Mouse (Mus musculus) liver, embryonic 13.5 days (tissue): ENCODE measurements around the gene Amotl1. TPM values are rescaled to one million over a fixed set of nuclear protein-coding genes. Genes with fewer than 3 reads are reported as not detected.

Source experiments
- ATAC-seq: fragments of 200-750 bp; cut with Nextera tagmentation; 2 replicates; pipeline ENCODE4 v1.8.0; 2017; ENCODE audit warnings: low read depth, mild to moderate bottlenecking, moderate number of reproducible peaks, moderate library complexity
- DNase-seq: peaks from one replicate; pipeline ENCODE4 v3.0.0; 2022
- H3K27ac ChIP-seq: fragments of 300-500 bp; sonication (generic); 2 replicates; pipeline ENCODE4 v1.5.1; 2015; ENCODE audit warnings: moderate library complexity, mild to moderate bottlenecking, inconsistent platforms
- H3K27me3 ChIP-seq: fragments of 300-500 bp; sonication (generic); 2 replicates; pipeline ENCODE4 v1.6.1; 2015; ENCODE audit warnings: mild to moderate bottlenecking, inconsistent platforms
- H3K36me3 ChIP-seq: fragments of 300-500 bp; sonication (generic); 2 replicates; pipeline ENCODE4 v1.6.1; 2015; ENCODE audit warnings: mild to moderate bottlenecking, inconsistent platforms
- H3K4me1 ChIP-seq: fragments of 300-500 bp; sonication (generic); replicated peaks from 2 replicates; pipeline ENCODE4 v1.6.1; 2015; ENCODE audit warnings: inconsistent platforms
- H3K4me2 ChIP-seq: fragments of 300-500 bp; sonication (generic); 2 replicates; pipeline ENCODE4 v1.6.1; 2015; ENCODE audit warnings: inconsistent platforms, mild to moderate bottlenecking, moderate library complexity
- H3K4me3 ChIP-seq: fragments of 300-500 bp; sonication (generic); replicated peaks from 2 replicates; pipeline ENCODE4 v1.5.1; 2015; ENCODE audit warnings: mild to moderate bottlenecking, inconsistent platforms
- H3K9ac ChIP-seq: fragments of 300-500 bp; sonication (generic); 2 replicates; pipeline ENCODE4 v1.6.1; 2015; ENCODE audit warnings: mild to moderate bottlenecking, inconsistent platforms
- H3K9me3 ChIP-seq: fragments of 300-500 bp; sonication (generic); replicated peaks from 2 replicates; pipeline ENCODE4 v1.6.1; 2016; ENCODE audit warnings: inconsistent platforms
- WGBS: fragments of 180-500 bp; shearing (Covaris S2); methylation state at CpG from one replicate; pipeline ENCODE4 v1.1.7; 2015; ENCODE audit not compliant: insufficient replicate concordance; 5-methylcytosine and 5-hydroxymethylcytosine counted together
- polyA plus RNA-seq: library from polyadenylated mRNA; unstranded; fragments of >200 nt; fragmentation: Nextera tagmentation; extraction: Ambion mirVana; gene quantifications from 2 replicates; pipeline ENCODE4 v1.2.1, GENCODE M21; 2015

Amotl1 gene
- polyA plus RNA-seq, 1 experiment from 2014 or later = 1.6 TPM

DNA sequence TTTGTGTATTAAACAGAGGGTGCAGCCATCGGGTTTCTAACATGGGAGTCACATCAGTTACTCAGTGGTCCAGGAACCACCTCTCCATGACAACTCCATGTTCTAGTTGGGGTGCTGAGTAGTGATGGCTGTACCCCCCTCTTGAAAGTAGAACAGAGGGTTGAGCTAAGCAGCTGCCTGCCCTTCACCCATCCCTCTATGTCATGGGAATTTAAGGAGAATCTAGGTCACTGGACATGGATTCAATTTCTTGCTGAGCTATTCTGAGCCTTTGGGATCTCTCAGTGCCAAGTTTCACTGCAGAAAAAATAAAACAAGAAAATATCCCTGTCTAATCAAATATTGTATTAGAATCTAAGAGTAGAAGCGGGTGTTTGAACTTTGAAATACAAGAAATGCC, 18.7 kb upstream of the Amotl1 start:
- Histone ChIP-seq H3K9me3 (no peaks in the 10 kb centered on the region), H3K36me3 (no peaks in the 10 kb centered on the region), H3K4me3 (no peak overlapping the region), H3K27ac (no peak overlapping the region), H3K9ac (no peak overlapping the region), H3K4me1 (no peaks in the 10 kb centered on the region), H3K4me2 (no peak overlapping the region), H3K27me3 (no peaks in the 10 kb centered on the region)
- ATAC-seq = no peak
- no peak for DNase-seq
- WGBS = 55% methylated on average over 2 of the region's 2 CpGs

DNA sequence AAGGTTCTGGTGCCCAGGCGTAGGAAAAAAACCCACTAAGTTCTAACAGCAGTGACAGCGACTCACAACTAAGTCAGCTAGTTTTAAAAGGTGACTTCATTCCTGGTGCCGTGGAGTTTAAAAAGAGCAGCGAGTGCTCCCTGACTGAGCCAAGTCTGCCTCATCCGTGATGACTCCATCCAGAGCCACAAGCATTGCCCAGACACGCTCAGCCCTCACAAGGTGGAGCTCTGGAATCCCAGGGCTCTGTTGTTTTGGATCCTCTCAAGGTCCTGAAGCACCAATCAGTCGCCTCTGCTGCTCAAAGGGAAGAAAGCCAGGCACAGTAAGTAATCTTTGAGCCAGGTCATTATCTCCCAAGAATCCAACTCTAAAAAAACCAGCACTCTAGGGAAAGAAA, 18.0 kb upstream of the Amotl1 start:
- ATAC-seq (no peak), DNase-seq (no peak)
- no peak overlapping the region for H3K9ac ChIP-seq
- no peak overlapping the region for H3K4me3 ChIP-seq
- no peak overlapping the region for H3K4me2 ChIP-seq
- H3K27me3 ChIP-seq = no peaks in the 10 kb centered on the region
- H3K4me1 ChIP-seq = no peaks in the 10 kb centered on the region
- 51% methylated on average over 7 of the region's 7 CpGs for WGBS
- no peaks in the 10 kb centered on the region for H3K36me3 ChIP-seq
- no peak overlapping the region for H3K27ac ChIP-seq
- H3K9me3 ChIP-seq = no peaks in the 10 kb centered on the region

DNA sequence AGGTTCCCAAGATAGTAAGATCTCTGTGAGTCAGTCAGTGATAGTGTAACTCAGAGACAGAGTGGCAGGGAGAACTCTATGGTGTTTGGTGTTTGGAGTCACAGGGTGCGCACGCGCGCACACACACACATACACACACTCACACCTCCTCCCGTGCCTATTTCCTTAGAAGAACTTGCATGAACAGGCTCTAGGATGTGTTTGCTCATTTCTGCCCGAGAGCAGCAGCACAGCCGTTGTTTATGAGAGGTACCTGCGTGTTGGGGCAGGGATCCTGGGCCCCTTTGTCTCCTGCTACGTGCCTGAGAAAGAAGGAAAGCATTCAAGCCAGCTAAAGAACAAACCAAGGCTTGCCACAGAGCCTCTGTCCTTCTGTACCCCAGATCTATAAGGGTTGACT, 17.3 kb upstream of the Amotl1 start:
- Histone ChIP-seq H3K9me3 (no peaks in the 10 kb centered on the region), H3K4me3 (no peak overlapping the region), H3K36me3 (no peaks in the 10 kb centered on the region), H3K4me1 (no peaks in the 10 kb centered on the region), H3K4me2 (no peak overlapping the region), H3K27me3 (no peaks in the 10 kb centered on the region), H3K27ac (no peak overlapping the region), H3K9ac (no peak overlapping the region)
- DNase-seq = no peak
- no peak for ATAC-seq
- 69% methylated on average over 9 of the region's 9 CpGs for WGBS

DNA sequence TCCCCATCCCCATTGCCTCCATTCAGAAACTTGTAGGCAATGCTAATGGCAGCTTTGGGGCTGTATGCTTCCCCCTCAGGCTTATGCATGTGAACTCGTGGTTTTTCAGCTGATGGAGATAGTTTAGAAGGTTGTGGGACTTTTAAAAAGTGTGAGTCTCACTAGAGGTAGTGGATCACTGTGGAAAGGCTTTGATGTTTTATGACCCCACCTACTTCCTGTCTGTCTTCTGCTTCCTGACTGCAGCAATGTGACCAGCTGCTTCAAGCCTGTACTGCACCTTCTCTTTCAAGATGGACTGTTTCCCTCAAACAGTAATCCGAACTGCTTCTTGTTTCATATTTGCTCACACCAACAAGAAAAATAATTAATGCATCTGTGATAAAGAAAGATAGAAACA, 13.1 kb upstream of the Amotl1 start:
- 10% methylated on average over 2 of the region's 2 CpGs for WGBS
- no peaks in the 10 kb centered on the region for H3K36me3 ChIP-seq
- no peak overlapping the region for H3K4me3 ChIP-seq
- H3K4me2 ChIP-seq = no peak overlapping the region
- H3K27ac ChIP-seq = no peak overlapping the region
- no peaks in the 10 kb centered on the region for H3K9me3 ChIP-seq
- no peak overlapping the region for H3K9ac ChIP-seq
- ATAC-seq (no peak), DNase-seq (no peak)
- no peaks in the 10 kb centered on the region for H3K27me3 ChIP-seq
- H3K4me1 ChIP-seq = no peaks in the 10 kb centered on the region

DNA sequence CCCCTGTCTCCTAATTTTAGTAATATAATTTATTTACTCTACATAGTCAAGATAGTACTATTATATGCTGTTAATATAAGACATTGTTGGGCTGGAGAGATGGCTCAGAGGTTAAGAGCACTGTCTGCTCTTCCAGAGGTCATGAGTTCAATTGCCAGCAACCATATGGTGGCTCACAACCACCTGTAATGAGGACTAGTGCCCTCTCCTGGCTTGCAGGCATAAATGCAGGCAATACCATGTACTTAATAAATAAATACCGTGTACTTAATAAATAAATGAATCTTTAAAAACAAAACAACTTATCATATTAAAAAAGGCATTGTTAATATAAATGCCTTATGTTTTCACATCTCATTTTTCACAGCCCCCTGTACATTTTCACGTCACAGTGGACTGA, 9.2 kb upstream of the Amotl1 start:
- WGBS = 54% methylated on average over 2 of the region's 2 CpGs
- no peaks in the 10 kb centered on the region for H3K9me3 ChIP-seq
- ATAC-seq = no peak
- H3K9ac ChIP-seq = no peak overlapping the region
- H3K4me3 ChIP-seq = no peak overlapping the region
- no peak overlapping the region for H3K4me2 ChIP-seq
- no peaks in the 10 kb centered on the region for H3K36me3 ChIP-seq
- no peaks in the 10 kb centered on the region for H3K27me3 ChIP-seq
- no peak overlapping the region for H3K27ac ChIP-seq
- H3K4me1 ChIP-seq = no peaks in the 10 kb centered on the region
- no peak for DNase-seq

DNA sequence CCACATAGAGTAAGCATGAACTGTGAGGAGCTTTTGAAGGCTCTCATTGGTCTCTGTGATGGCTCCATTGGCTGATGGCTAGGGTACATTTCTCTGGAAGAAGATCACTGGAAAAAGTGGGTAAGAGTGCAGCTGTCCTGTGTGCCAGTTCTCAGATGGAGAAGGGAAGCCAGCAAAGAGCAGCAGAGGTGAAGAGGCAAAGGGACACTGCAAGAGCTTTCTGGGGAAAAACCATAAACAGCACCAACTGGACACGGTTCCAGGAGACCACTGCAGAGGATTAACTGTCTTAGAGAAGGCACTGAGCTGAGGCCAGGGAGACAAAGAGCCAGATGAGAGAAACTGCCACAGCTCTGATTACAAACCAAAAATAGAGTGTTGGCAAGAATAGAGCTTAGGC, 7.9 kb upstream of the Amotl1 start:
- DNase-seq = no peak
- no peaks in the 10 kb centered on the region for H3K36me3 ChIP-seq
- no peak overlapping the region for H3K9ac ChIP-seq
- no peaks in the 10 kb centered on the region for H3K27me3 ChIP-seq
- no peak overlapping the region for H3K27ac ChIP-seq
- H3K4me3 ChIP-seq = no peak overlapping the region
- ATAC-seq = no peak
- H3K4me2 ChIP-seq = no peak overlapping the region
- no peaks in the 10 kb centered on the region for H3K4me1 ChIP-seq
- H3K9me3 ChIP-seq = no peaks in the 10 kb centered on the region
- WGBS = 27% methylated on average over 1 of the region's 1 CpGs

DNA sequence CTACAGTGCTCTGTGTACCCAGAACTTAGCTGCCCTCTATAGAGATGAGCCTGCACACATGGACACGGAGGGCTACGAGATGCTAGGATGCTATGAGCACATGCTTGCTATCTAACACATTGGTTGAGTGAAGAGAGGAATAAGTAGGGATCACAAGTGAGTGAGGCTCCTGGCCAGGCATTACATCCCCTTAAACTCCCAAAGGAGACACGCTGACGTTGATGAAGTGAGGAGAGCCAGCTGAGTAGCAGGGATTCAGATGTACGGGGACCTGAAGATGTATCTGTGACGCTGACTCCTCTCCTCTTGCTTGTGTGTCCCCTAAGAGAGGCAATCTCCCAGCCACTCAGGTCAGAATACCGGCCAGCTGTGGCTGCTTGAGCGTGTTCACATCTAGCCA, 3.0 kb upstream of the Amotl1 start:
- H3K4me2 ChIP-seq = no peak overlapping the region
- no peaks in the 10 kb centered on the region for H3K9me3 ChIP-seq
- no peaks in the 10 kb centered on the region for H3K4me1 ChIP-seq
- DNase-seq (no peak), ATAC-seq (no peak)
- H3K27ac ChIP-seq = no peak overlapping the region
- H3K4me3 ChIP-seq = no peak overlapping the region
- no peak overlapping the region for H3K9ac ChIP-seq
- H3K36me3 ChIP-seq = no peaks in the 10 kb centered on the region
- 0 out of 2 replicates have a peak, but pooled peaks cover 7% of the 10 kb centered on the region for H3K27me3 ChIP-seq
- 65% methylated on average over 8 of the region's 8 CpGs for WGBS

DNA sequence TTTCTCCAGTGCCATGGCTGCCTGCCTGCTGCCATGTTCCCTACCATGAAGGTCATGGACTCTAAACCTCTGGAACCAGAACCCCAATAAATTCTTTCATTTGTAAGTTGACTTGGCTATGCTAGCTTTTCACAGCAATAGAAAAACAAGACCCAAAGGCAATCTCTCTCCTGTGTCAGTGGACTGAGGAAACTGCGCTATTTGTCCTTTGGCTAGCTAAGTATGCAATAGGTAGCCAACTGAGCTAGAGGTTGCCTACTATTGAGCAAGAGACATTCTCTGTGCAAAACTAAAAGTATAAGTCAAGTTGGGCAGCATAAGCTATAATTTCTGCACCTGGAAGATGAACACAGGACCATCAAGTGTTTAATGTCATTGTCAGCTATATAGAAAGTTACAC, 1.8 kb upstream of the Amotl1 start:
- H3K27ac ChIP-seq = no peak overlapping the region
- H3K4me1 ChIP-seq = 0 out of 2 replicates have a peak, but pooled peaks cover 5% of the 10 kb centered on the region
- no peak for DNase-seq
- no peak overlapping the region for H3K9ac ChIP-seq
- H3K4me3 ChIP-seq = no peak overlapping the region
- no peak for ATAC-seq
- no peaks in the 10 kb centered on the region for H3K36me3 ChIP-seq
- 79% methylated on average over 1 of the region's 1 CpGs for WGBS
- no peak overlapping the region for H3K4me2 ChIP-seq
- H3K9me3 ChIP-seq = no peaks in the 10 kb centered on the region
- H3K27me3 ChIP-seq = 0 out of 2 replicates have a peak, but pooled peaks cover 7% of the 10 kb centered on the region

DNA sequence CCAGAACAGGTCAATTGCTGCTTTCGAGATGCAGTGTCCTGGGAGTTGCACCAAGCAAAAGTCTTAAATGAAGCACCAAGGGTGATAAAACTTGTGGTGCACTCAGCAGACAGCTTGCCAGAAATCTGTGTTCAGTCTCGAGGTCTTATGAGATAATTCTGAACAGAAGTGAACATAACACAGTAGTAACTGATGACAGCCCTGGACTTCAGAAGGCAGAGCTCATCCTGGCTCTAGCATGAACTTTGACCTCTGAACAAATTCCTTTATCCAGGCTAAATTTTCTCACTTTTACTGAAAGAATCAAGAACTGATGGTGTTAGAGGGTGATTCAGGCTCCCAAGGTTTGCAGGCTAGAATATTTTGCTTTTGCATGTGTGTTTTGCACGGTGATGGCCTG, 1.2 kb upstream of the Amotl1 start:
- 50% methylated on average over 3 of the region's 3 CpGs for WGBS
- DNase-seq (no peak), ATAC-seq (no peak)

DNA sequence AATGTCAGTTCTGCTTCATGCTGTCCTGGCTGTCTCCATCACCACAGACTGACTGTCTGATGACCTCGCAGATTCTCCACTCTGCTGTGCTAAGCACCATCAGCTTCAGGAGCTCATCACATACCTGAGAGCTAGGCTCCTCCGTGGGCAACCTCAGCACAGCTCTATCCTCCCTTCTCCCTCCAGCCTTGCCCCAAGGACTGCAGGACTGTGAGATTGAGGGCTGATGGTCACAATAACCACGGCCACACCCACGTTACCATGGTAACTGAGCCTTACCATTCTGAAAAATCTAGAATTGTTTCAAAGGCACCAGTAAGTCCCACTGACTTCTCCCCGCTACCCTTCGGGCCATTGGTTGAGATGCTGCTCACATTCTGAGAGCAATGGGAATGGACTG, 1.5 kb downstream of the Amotl1 start:
- H3K9ac ChIP-seq = no peak overlapping the region
- DNase-seq = no peak
- no peak overlapping the region for H3K4me3 ChIP-seq
- H3K27me3 ChIP-seq = 0 out of 2 replicates have a peak, but pooled peaks cover 11% of the 10 kb centered on the region
- H3K27ac ChIP-seq = no peak overlapping the region
- no peaks in the 10 kb centered on the region for H3K9me3 ChIP-seq
- 51% methylated on average over 6 of the region's 6 CpGs for WGBS
- ATAC-seq = no peak
- H3K4me2 ChIP-seq = no peak overlapping the region
- 0 out of 2 replicates have a peak, but pooled peaks cover 5% of the 10 kb centered on the region for H3K4me1 ChIP-seq
- no peaks in the 10 kb centered on the region for H3K36me3 ChIP-seq

More for the DNA sequence above, 1.2 kb upstream of the Amotl1 start:
- Histone ChIP-seq H3K4me1 (0 out of 2 replicates have a peak, but pooled peaks cover 5% of the 10 kb centered on the region), H3K4me2 (no peak overlapping the region), H3K9ac (no peak overlapping the region), H3K4me3 (no peak overlapping the region), H3K27me3 (0 out of 2 replicates have a peak, but pooled peaks cover 7% of the 10 kb centered on the region), H3K9me3 (no peaks in the 10 kb centered on the region), H3K36me3 (no peaks in the 10 kb centered on the region), H3K27ac (no peak overlapping the region)

DNA sequence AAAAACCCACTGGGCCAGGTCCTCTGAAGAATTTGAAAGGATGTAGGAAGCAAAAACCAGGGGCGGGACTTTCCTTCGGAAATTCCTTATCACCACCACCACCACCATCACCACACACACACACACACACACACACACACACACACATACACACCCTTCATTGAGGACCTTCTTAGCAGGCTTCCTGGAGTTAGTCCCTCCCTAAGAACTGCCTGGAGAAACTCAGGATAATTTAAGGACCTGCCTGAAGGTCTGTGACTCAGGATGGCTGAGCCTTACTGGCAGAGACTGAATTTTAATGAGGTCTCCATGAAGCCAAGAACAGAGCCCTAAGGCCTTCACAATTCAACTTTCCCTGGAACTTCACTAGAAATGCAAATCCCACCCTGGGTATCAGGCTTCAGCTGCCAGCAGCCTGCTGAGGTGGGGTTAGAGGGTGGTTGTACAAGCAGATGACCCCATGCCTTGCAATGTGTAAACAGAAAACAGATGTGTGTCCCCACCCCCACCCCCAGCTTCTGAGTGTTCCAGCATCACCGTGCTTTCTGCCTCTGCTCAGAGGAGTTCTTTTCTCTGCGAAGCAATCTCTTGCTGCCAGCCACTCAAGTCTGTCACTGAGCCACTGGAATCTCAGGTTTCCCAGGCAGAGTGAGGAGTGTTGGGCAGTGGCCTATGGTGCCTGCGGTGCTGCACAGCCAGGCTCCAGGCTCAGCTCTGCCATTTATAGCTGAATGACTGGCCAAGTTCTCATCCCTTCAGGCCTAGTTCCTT, 2.4 kb downstream of the Amotl1 start:
- Histone ChIP-seq H3K9ac (no peak overlapping the region), H3K27ac (no peak overlapping the region), H3K9me3 (no peaks in the 10 kb centered on the region), H3K4me1 (0 out of 2 replicates have a peak, but pooled peaks cover 5% of the 10 kb centered on the region), H3K36me3 (no peaks in the 10 kb centered on the region), H3K4me3 (no peak overlapping the region), H3K27me3 (0 out of 2 replicates have a peak, but pooled peaks cover 11% of the 10 kb centered on the region), H3K4me2 (no peak overlapping the region)
- ATAC-seq (no peak), DNase-seq (no peak)
- 12% methylated on average over 5 of the region's 5 CpGs for WGBS
